Mouse (Mus musculus): ENCODE data around the gene Shisal2b. TPM values are rescaled to one million over a fixed set of nuclear protein-coding genes. Genes with fewer than 3 reads are reported as not detected.
"Not testable (repeated sequence)": the region's sequence is repeated elsewhere in the genome, so short reads cannot be mapped to it uniquely, and the experiment has no call there.

The Shisal2b gene
- 2.1 and 2.2 TPM in 2 replicates for polyA plus RNA-seq (2014; fragmentation: Nextera tagmentation; extraction: Ambion mirVana)

DNA sequence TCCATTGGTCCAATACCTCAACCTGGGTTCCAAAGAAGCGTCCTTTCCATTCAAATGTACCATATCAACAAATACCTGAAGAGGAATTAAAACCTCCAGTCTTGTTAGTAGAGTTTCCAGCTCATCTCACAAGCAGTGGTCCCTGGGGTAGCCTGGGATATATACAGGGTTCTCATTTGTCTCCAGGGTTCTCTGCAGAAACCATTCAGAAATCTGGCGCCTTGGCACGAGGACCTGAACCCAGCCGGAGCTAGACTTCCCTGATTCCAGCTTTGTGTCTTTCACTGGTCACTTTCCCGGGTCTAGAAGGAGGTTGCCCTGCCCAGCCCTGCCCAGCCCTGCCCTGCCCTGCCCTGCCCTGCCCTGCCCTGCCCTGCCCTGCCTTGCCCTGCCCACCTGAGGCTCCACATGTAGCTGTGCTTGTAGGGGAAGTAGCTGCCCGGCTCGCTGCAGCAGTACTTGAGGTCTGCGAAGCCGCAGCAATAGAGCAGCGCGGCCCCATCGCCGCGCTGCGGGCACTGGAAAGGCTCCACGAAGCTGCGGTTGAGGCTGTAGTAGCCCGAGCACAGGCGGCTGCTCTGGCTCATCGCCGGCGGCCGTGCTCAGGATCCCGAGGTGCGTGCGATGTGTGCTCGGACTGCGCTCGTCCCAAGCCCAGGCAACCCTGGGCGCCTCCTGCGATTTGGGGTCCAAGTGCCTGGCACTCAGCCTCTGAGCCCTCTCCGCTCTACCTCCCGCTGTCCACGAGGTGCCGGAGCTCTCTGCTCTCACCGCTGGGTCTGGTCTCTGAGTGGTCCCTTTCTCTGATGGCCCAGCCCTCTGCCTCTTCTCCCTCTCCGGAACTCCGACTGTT is at the start of gene Shisal2b:
Gene Shisal2b, minus strand, starts transcription at position 767 of the 853 bp plus-strand sequence.
- peaks cover 8% of the 10 kb centered on the region; the same call in 1 of the 2 replicates for H3K4me1 ChIP-seq (replicated peaks; ENCODE audit: control insufficient read depth, insufficient read depth, low read length)

GRCm38 (mm10) chr13:104911626-104912025 is 47.9 kb upstream of the Shisal2b start:
- WGBS: 39% methylated on average over 5 of the region's 5 CpGs
- H3K36me3 ChIP-seq (replicated peaks; ENCODE audit: control insufficient read depth, insufficient read depth); H3K9ac ChIP-seq; H3K27me3 ChIP-seq (ENCODE audit: control insufficient read depth, insufficient read depth, low read length); H3K4me2 ChIP-seq (replicated peaks); H3K4me3 ChIP-seq (replicated peaks; ENCODE audit: low read length); H3K9me3 ChIP-seq (ENCODE audit: control insufficient read depth, low read length); DNase-seq (ENCODE audit: low spot score); H3K4me1 ChIP-seq (replicated peaks; ENCODE audit: control insufficient read depth, insufficient read depth, low read length); ATAC-seq (ENCODE audit: low FRiP score); H3K27ac ChIP-seq: not testable (repeated sequence)

More for the DNA sequence above, at the start of gene Shisal2b:
- ATAC-seq (ENCODE audit: low FRiP score): peak; percentile 85
- H3K4me2 ChIP-seq (replicated peaks): peak within 1 kb of the TSS; percentile 99
- peak within 1 kb of the TSS; percentile 50 for H3K4me3 ChIP-seq (replicated peaks; ENCODE audit: low read length)
- no peak within 1 kb of the TSS for H3K27ac ChIP-seq
- WGBS: 5% methylated on average over 38 of the region's 38 CpGs
- no peaks in the 10 kb centered on the region for H3K9me3 ChIP-seq (ENCODE audit: control insufficient read depth, low read length)
- peak within 1 kb of the TSS; percentile 71 for H3K9ac ChIP-seq
- H3K36me3 ChIP-seq (replicated peaks; ENCODE audit: control insufficient read depth, insufficient read depth): no peaks in the 10 kb centered on the region
- H3K27me3 ChIP-seq (ENCODE audit: control insufficient read depth, insufficient read depth, low read length): peaks cover 5% of the 10 kb centered on the region
- peak; percentile 64 for DNase-seq (ENCODE audit: low spot score)

GRCm38 (mm10) chr13:104911006-104911405 is 47.3 kb upstream of the Shisal2b start:
- ATAC-seq (ENCODE audit: low FRiP score); H3K4me3 ChIP-seq (replicated peaks; ENCODE audit: low read length); H3K4me2 ChIP-seq (replicated peaks); H3K27ac ChIP-seq; H3K9ac ChIP-seq; H3K9me3 ChIP-seq (ENCODE audit: control insufficient read depth, low read length); H3K36me3 ChIP-seq (replicated peaks; ENCODE audit: control insufficient read depth, insufficient read depth); H3K27me3 ChIP-seq (ENCODE audit: control insufficient read depth, insufficient read depth, low read length); H3K4me1 ChIP-seq (replicated peaks; ENCODE audit: control insufficient read depth, insufficient read depth, low read length); DNase-seq (ENCODE audit: low spot score): not testable (repeated sequence)
- WGBS: 92% methylated on average over 1 of the region's 1 CpGs

DNA sequence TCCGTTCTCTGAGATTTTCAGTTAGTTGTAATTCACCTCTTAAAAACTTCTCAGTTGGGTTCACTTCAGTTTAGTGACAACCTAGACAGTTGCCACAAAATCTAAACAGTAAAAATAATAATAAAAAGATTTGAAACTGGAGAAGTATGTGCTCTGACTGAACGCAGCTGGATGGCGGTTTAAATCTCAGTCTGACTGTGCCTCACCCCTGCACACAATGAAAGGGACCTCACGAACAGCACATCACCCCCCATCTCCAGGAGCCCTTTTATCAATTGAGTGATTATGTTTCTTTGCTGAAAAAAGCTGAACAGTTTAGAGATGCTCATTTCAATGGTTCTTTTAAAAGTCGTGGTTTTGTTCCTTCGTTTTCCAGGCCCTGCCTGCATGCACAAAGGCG is 45.0 kb upstream of the Shisal2b start:
- Histone ChIP-seq H3K9me3 (ENCODE audit: control insufficient read depth, low read length) (no peaks in the 10 kb centered on the region), H3K4me2 (replicated peaks) (no peak overlapping the region), H3K27me3 (ENCODE audit: control insufficient read depth, insufficient read depth, low read length) (no peaks in the 10 kb centered on the region), H3K4me3 (replicated peaks; ENCODE audit: low read length) (no peak overlapping the region), H3K27ac (no peak overlapping the region), H3K9ac (no peak overlapping the region), H3K4me1 (replicated peaks; ENCODE audit: control insufficient read depth, insufficient read depth, low read length) (no peaks in the 10 kb centered on the region), H3K36me3 (replicated peaks; ENCODE audit: control insufficient read depth, insufficient read depth) (no peaks in the 10 kb centered on the region)
- ATAC-seq (ENCODE audit: low FRiP score) (no peak), DNase-seq (ENCODE audit: low spot score) (no peak)
- WGBS: 51% methylated on average over 7 of the region's 7 CpGs

- H3K9me3 ChIP-seq (ENCODE audit: control insufficient read depth, low read length): no peaks in the 10 kb centered on the region
- no peak overlapping the region for H3K9ac ChIP-seq
- no peak overlapping the region for H3K4me3 ChIP-seq (replicated peaks; ENCODE audit: low read length)
- no peaks in the 10 kb centered on the region for H3K27me3 ChIP-seq (ENCODE audit: control insufficient read depth, insufficient read depth, low read length)
- no peak overlapping the region for H3K4me2 ChIP-seq (replicated peaks)
- no peak overlapping the region for H3K27ac ChIP-seq
- ATAC-seq (ENCODE audit: low FRiP score) (no peak), DNase-seq (ENCODE audit: low spot score) (no peak)
- 87% methylated on average over 1 of the region's 1 CpGs for WGBS
- H3K4me1 ChIP-seq (replicated peaks; ENCODE audit: control insufficient read depth, insufficient read depth, low read length): no peaks in the 10 kb centered on the region
- no peaks in the 10 kb centered on the region for H3K36me3 ChIP-seq (replicated peaks; ENCODE audit: control insufficient read depth, insufficient read depth)
These were observed 31.1 kb upstream of the Shisal2b start for GRCm38 (mm10) chr13:104894771-104895170.

GRCm38 (mm10) chr13:104892337-104892736 is 28.6 kb upstream of the Shisal2b start:
- no peaks in the 10 kb centered on the region for H3K27me3 ChIP-seq (ENCODE audit: control insufficient read depth, insufficient read depth, low read length)
- H3K9me3 ChIP-seq (ENCODE audit: control insufficient read depth, low read length): no peaks in the 10 kb centered on the region
- no peak overlapping the region for H3K9ac ChIP-seq
- no peaks in the 10 kb centered on the region for H3K4me1 ChIP-seq (replicated peaks; ENCODE audit: control insufficient read depth, insufficient read depth, low read length)
- no peak overlapping the region for H3K4me3 ChIP-seq (replicated peaks; ENCODE audit: low read length)
- no peak for ATAC-seq (ENCODE audit: low FRiP score)
- DNase-seq (ENCODE audit: low spot score): no peak
- WGBS: 64% methylated on average over 4 of the region's 4 CpGs
- no peaks in the 10 kb centered on the region for H3K36me3 ChIP-seq (replicated peaks; ENCODE audit: control insufficient read depth, insufficient read depth)
- H3K27ac ChIP-seq: no peak overlapping the region
- no peak overlapping the region for H3K4me2 ChIP-seq (replicated peaks)

GRCm38 (mm10) chr13:104886308-104887032 is 22.8 kb upstream of the Shisal2b start:
- Histone ChIP-seq H3K36me3 (replicated peaks; ENCODE audit: control insufficient read depth, insufficient read depth) (no peaks in the 10 kb centered on the region), H3K4me1 (replicated peaks; ENCODE audit: control insufficient read depth, insufficient read depth, low read length) (no peaks in the 10 kb centered on the region), H3K27me3 (ENCODE audit: control insufficient read depth, insufficient read depth, low read length) (no peaks in the 10 kb centered on the region), H3K27ac (no peak overlapping the region), H3K9ac (no peak overlapping the region), H3K4me3 (replicated peaks; ENCODE audit: low read length) (no peak overlapping the region), H3K9me3 (ENCODE audit: control insufficient read depth, low read length) (no peaks in the 10 kb centered on the region), H3K4me2 (replicated peaks) (no peak overlapping the region)
- ATAC-seq (ENCODE audit: low FRiP score) (no peak), DNase-seq (ENCODE audit: low spot score) (no peak)
- 80% methylated on average over 8 of the region's 8 CpGs for WGBS

DNA sequence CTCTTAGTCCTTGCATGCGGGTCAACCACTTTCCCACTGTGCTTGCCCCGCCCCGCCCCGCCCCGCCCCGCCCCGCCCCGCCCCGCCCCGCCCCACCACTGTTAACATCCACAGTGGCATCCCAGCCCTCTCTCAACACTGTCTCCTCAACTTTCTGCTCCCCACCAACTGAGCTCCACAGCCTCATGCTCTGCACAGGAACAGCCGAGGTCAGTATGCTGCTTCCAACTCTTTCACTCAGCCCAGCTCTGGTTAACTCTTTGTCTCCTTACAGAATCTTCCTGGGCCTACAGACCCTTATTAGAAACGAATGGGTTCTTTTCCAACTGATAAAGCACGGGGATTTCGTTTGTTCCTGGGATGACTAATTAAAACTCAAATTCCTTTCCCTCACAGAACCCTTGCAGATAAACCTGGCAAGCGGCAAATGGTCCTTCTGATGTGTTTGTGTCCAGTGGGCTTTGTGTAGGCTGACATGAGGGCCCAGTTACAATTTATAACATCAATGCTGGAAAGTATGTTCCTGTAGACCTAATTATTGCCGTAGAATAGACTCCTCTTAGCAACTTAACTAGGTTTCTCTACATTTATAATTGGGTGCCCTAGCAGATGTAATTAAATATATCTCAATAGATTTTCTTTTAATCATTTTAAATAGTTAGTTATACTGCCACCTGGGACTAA is 20.0 kb upstream of the Shisal2b start:
- H3K27me3 ChIP-seq (ENCODE audit: control insufficient read depth, insufficient read depth, low read length): no peaks in the 10 kb centered on the region
- 37% methylated on average over 16 of the region's 16 CpGs for WGBS
- H3K27ac ChIP-seq: no peak overlapping the region
- H3K9me3 ChIP-seq (ENCODE audit: control insufficient read depth, low read length): no peaks in the 10 kb centered on the region
- no peaks in the 10 kb centered on the region for H3K4me1 ChIP-seq (replicated peaks; ENCODE audit: control insufficient read depth, insufficient read depth, low read length)
- DNase-seq (ENCODE audit: low spot score) (no peak), ATAC-seq (ENCODE audit: low FRiP score) (no peak)
- H3K4me3 ChIP-seq (replicated peaks; ENCODE audit: low read length): no peak overlapping the region
- no peaks in the 10 kb centered on the region for H3K36me3 ChIP-seq (replicated peaks; ENCODE audit: control insufficient read depth, insufficient read depth)
- H3K4me2 ChIP-seq (replicated peaks): no peak overlapping the region
- no peak overlapping the region for H3K9ac ChIP-seq

DNA sequence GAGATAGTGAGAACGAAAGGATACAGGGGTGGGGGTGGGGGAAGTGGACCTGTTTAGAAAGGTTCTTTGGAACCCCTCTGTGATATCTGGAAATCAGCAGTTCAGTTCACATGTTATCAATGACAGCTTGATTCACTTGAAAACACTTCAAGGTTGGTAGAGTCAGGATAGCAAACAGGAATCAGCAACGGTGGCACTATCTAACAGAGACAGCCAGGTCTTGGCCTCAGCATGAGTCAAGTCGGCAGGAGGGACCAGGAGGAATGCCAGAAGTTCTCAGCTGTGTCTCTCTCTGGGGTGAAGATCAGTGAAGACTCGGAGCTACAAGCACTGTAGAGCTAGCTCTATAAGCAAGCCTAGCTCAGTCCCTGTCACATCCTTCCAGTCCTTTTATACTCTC is 14.8 kb upstream of the Shisal2b start:
- Histone ChIP-seq H3K36me3 (replicated peaks; ENCODE audit: control insufficient read depth, insufficient read depth) (no peaks in the 10 kb centered on the region), H3K27ac (no peak overlapping the region), H3K27me3 (ENCODE audit: control insufficient read depth, insufficient read depth, low read length) (no peaks in the 10 kb centered on the region), H3K4me2 (replicated peaks) (no peak overlapping the region), H3K4me3 (replicated peaks; ENCODE audit: low read length) (no peak overlapping the region), H3K9me3 (ENCODE audit: control insufficient read depth, low read length) (no peaks in the 10 kb centered on the region), H3K9ac (no peak overlapping the region), H3K4me1 (replicated peaks; ENCODE audit: control insufficient read depth, insufficient read depth, low read length) (no peaks in the 10 kb centered on the region)
- ATAC-seq (ENCODE audit: low FRiP score): no peak
- DNase-seq (ENCODE audit: low spot score): no peak
- WGBS: 84% methylated on average over 4 of the region's 4 CpGs
